In the genomic region with DNA sequence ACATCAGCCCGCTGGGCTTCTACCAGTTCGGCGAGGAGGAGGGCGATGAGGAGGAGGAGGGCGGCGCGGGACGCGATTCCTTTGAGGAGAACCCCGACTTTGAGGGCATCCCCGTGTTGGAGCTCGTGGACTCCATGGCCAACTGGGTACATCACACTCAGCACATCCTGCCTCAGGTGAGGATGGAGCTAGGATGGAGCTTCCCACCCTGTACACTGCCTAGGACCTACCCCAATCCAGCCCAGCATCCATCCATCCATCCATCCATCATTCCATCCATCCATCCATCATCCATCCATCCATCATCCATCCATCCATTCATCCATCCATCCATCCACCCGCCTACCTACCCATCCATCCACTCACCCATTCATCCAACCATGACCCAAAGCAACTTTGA, we compare ENCODE assay signal across 13 mouse cellular contexts. TPM values are rescaled to one million over a fixed set of nuclear protein-coding genes. Genes with fewer than 3 reads are reported as not detected.
DNase-seq lines count a peak whose midpoint lies in the region; ATAC-seq lines count a peak whose summit lies in the region.
"Had no signal": no experiment of that assay in that cellular context is flagged by ENCODE, and none has a peak within 500 bp of the region (broad histone marks: within the 10 kb centered on the region; RNA-seq: fewer than 3 reads in every experiment).

No protein-coding gene starts in this region.

- no peak for DNase-seq in heart, postnatal 14 days
- DNase-seq in lung, postnatal 25 days (ENCODE audit: low spot score) = no peak
- no peak for DNase-seq in hindbrain, embryonic 14.5 days (ENCODE audit: low spot score)
- DNase-seq in urinary bladder, postnatal 25 days (ENCODE audit: low spot score) = no peak
- no peak for DNase-seq in layer of hippocampus, adult 8-10 months (ENCODE audit: low spot score in 2 of 2)
- DNase-seq: cerebellum, adult 9-10 months; liver, embryonic 13.5 days; thymus, adult 18-20 months had no signal

- no peaks in the 10 kb centered on the region for H3K36me3 ChIP-seq in heart, embryonic 12.5 days
- H3K36me3 ChIP-seq in lung, embryonic 16.5 days (ENCODE audit: control insufficient read depth, insufficient read depth, low read length) = no peaks in the 10 kb centered on the region
- H3K36me3 ChIP-seq in hindbrain, embryonic 14.5 days (replicated peaks; ENCODE audit: control insufficient read depth, insufficient read depth) = no peaks in the 10 kb centered on the region
- H3K36me3 ChIP-seq in neural tube, embryonic 14.5 days (ENCODE audit: control insufficient read depth, insufficient read depth, low read length) = no peaks in the 10 kb centered on the region
- H3K36me3 ChIP-seq: liver, embryonic 13.5 days had no signal

- H3K4me2 ChIP-seq in heart, embryonic 12.5 days = no peak overlapping the region
- H3K4me2 ChIP-seq in lung, embryonic 16.5 days (ENCODE audit: low read depth, low read length) = 0 out of 2 replicates have a peak overlapping the region, but pooled peaks have one; percentile 17
- peak overlapping the region; percentile 31 for H3K4me2 ChIP-seq in hindbrain, embryonic 14.5 days (replicated peaks)
- 0 out of 2 replicates have a peak overlapping the region, but pooled peaks have one; percentile 16 for H3K4me2 ChIP-seq in neural tube, embryonic 14.5 days (ENCODE audit: low read depth, low read length)
- H3K4me2 ChIP-seq: liver, embryonic 13.5 days had no signal

- ATAC-seq in heart, embryonic 12.5 days (ENCODE audit: insufficient number of reproducible peaks, low FRiP score) = no peak
- no peak for ATAC-seq in lung, embryonic 16.5 days (ENCODE audit: low read depth)
- ATAC-seq in hindbrain, embryonic 14.5 days (ENCODE audit: low FRiP score) = no peak
- no peak for ATAC-seq in neural tube, embryonic 14.5 days (ENCODE audit: low read depth)

- peak overlapping the region; percentile 4; the same call in 1 of the 2 replicates for H3K4me3 ChIP-seq in heart, embryonic 12.5 days
- H3K4me3 ChIP-seq in lung, embryonic 16.5 days (ENCODE audit: low read length) = peak overlapping the region; percentile 4; the same call in 1 of the 2 replicates
- peak overlapping the region; percentile 7; the same call in 1 of the 2 replicates for H3K4me3 ChIP-seq in hindbrain, embryonic 14.5 days (replicated peaks; ENCODE audit: low read length)
- H3K4me3 ChIP-seq in neural tube, embryonic 14.5 days (ENCODE audit: low read depth, low read length) = no peak overlapping the region
- H3K4me3 ChIP-seq: erythroblast, embryonic 14.5 days; liver, embryonic 13.5 days had no signal

- 0 out of 2 replicates have a peak overlapping the region, but pooled peaks have one; percentile 2 for H3K9ac ChIP-seq in heart, embryonic 12.5 days
- no peak overlapping the region for H3K9ac ChIP-seq in lung, embryonic 16.5 days (ENCODE audit: low read length)
- no peak overlapping the region for H3K9ac ChIP-seq in hindbrain, embryonic 14.5 days
- H3K9ac ChIP-seq in neural tube, embryonic 14.5 days (replicated peaks; ENCODE audit: low read depth, low read length) = no peak overlapping the region
- H3K9ac ChIP-seq: liver, embryonic 13.5 days had no signal

- WGBS in heart, embryonic 12.5 days = 47% methylated on average over 13 of the region's 13 CpGs
- WGBS in lung, embryonic 16.5 days = 48% methylated on average over 13 of the region's 13 CpGs
- 51% methylated on average over 11 of the region's 13 CpGs for WGBS in hindbrain, embryonic 14.5 days
- 49% methylated on average over 13 of the region's 13 CpGs for WGBS in neural tube, embryonic 14.5 days

- no peaks in the 10 kb centered on the region for H3K4me1 ChIP-seq in heart, embryonic 12.5 days (replicated peaks)
- H3K4me1 ChIP-seq in lung, embryonic 16.5 days (replicated peaks; ENCODE audit: control insufficient read depth, insufficient read depth, low read length) = no peaks in the 10 kb centered on the region
- H3K4me1 ChIP-seq in hindbrain, embryonic 14.5 days (replicated peaks; ENCODE audit: control insufficient read depth, insufficient read depth, low read length) = no peaks in the 10 kb centered on the region
- H3K4me1 ChIP-seq in neural tube, embryonic 14.5 days (ENCODE audit: control insufficient read depth, insufficient read depth, low read length) = no peaks in the 10 kb centered on the region

- H3K27me3 ChIP-seq in heart, embryonic 12.5 days (replicated peaks) = peaks cover 49% of the 10 kb centered on the region
- peaks cover 31% of the 10 kb centered on the region for H3K27me3 ChIP-seq in lung, embryonic 16.5 days (ENCODE audit: control insufficient read depth, insufficient read depth, low read depth, low read length)
- H3K27me3 ChIP-seq in hindbrain, embryonic 14.5 days (ENCODE audit: control insufficient read depth, insufficient read depth, low read length) = peaks cover 31% of the 10 kb centered on the region
- peaks cover 10% of the 10 kb centered on the region for H3K27me3 ChIP-seq in neural tube, embryonic 14.5 days (ENCODE audit: control insufficient read depth, insufficient read depth, low read length)

- H3K9me3 ChIP-seq in heart, embryonic 12.5 days (replicated peaks) = peaks cover 10% of the 10 kb centered on the region; the same call in 1 of the 2 replicates
- no peaks in the 10 kb centered on the region for H3K9me3 ChIP-seq in lung, embryonic 16.5 days (ENCODE audit: control insufficient read depth, low read length)
- no peaks in the 10 kb centered on the region for H3K9me3 ChIP-seq in hindbrain, embryonic 14.5 days (ENCODE audit: control insufficient read depth, low read length)
- H3K9me3 ChIP-seq in neural tube, embryonic 14.5 days (ENCODE audit: control insufficient read depth, low read length) = no peaks in the 10 kb centered on the region
- H3K9me3 ChIP-seq: liver, embryonic 13.5 days had no signal

- intact Hi-C loops in heart, postnatal 14 days (cut with DNase I) = loop anchor here (10.0 kb wide), 1 partner anchor 139 kb away; no protein-coding TSS in a partner anchor

- no peak overlapping the region for H3K27ac ChIP-seq in heart, embryonic 12.5 days (ENCODE audit: poor library complexity, severe bottlenecking)
- H3K27ac ChIP-seq in lung, embryonic 16.5 days (ENCODE audit: low read length) = no peak overlapping the region
- H3K27ac ChIP-seq in hindbrain, embryonic 14.5 days = no peak overlapping the region
- H3K27ac ChIP-seq in neural tube, embryonic 14.5 days (ENCODE audit: low read depth, low read length) = no peak overlapping the region
- H3K27ac ChIP-seq: liver, embryonic 13.5 days had no signal

RNA-seq across cellular contexts. Expression of gene Dmwd, which starts 10.1 kb away (rescaled TPM):
- 15.4 and 15.5 TPM in 2 replicates for polyA plus RNA-seq in heart, embryonic 12.5 days (2016; fragmentation: Nextera tagmentation; extraction: Ambion mirVana)
- total RNA-seq in heart, postnatal 14 days (2021) = 10 to 100 TPM; 42.1 to 45.1 TPM
- 11.3 and 11.9 TPM in 2 replicates for polyA plus RNA-seq in lung, embryonic 16.5 days (2015; fragmentation: Nextera tagmentation; extraction: Ambion mirVana)
- 32.0 and 35.0 TPM in 2 replicates for polyA plus RNA-seq in hindbrain, embryonic 14.5 days (2014; fragmentation: Nextera tagmentation; extraction: Ambion mirVana)
- 30.2 and 35.2 TPM in 2 replicates for polyA plus RNA-seq in neural tube, embryonic 14.5 days (2014; fragmentation: Nextera tagmentation; extraction: Ambion mirVana)
- total RNA-seq in layer of hippocampus, adult 8-10 months (2022) = 100 to 1,000 TPM; 136 to 144 (median 141) TPM

RNA-seq across cellular contexts. Expression of gene Rsph6a, which starts 11.4 kb away (rescaled TPM):
- not detected in 2 replicates for polyA plus RNA-seq in heart, embryonic 12.5 days (2016; fragmentation: Nextera tagmentation; extraction: Ambion mirVana)
- not detected for total RNA-seq in heart, postnatal 14 days (2021)
- not detected in 2 replicates for polyA plus RNA-seq in lung, embryonic 16.5 days (2015; fragmentation: Nextera tagmentation; extraction: Ambion mirVana)
- polyA plus RNA-seq in hindbrain, embryonic 14.5 days (2014; fragmentation: Nextera tagmentation; extraction: Ambion mirVana) = 0.27 and 0.43 TPM in 2 replicates
- not detected in 2 replicates for polyA plus RNA-seq in neural tube, embryonic 14.5 days (2014; fragmentation: Nextera tagmentation; extraction: Ambion mirVana)
- total RNA-seq in layer of hippocampus, adult 8-10 months (2022) = under 1 TPM in 2 of 4 experiments, not detected in 2; 0.41 to 0.61 TPM
- polyA plus RNA-seq: erythroblast, embryonic 14.5 days; heart, postnatal 0 days; liver, embryonic 13.5 days had no signal

RNA-seq across cellular contexts. Expression of gene Dmpk, which starts 17.8 kb away (rescaled TPM):
- polyA plus RNA-seq in heart, embryonic 12.5 days (2016; fragmentation: Nextera tagmentation; extraction: Ambion mirVana) = 16.4 and 17.2 TPM in 2 replicates
- total RNA-seq in heart, postnatal 14 days (2021) = 100 to 1,000 TPM; 473 to 516 TPM
- polyA plus RNA-seq in lung, embryonic 16.5 days (2015; fragmentation: Nextera tagmentation; extraction: Ambion mirVana) = 28.7 and 29.3 TPM in 2 replicates
- 8.2 and 8.9 TPM in 2 replicates for polyA plus RNA-seq in hindbrain, embryonic 14.5 days (2014; fragmentation: Nextera tagmentation; extraction: Ambion mirVana)
- polyA plus RNA-seq in neural tube, embryonic 14.5 days (2014; fragmentation: Nextera tagmentation; extraction: Ambion mirVana) = 7.1 and 9.4 TPM in 2 replicates
- total RNA-seq in layer of hippocampus, adult 8-10 months (2022) = 10 to 100 TPM; 35.6 to 55.8 (median 45.3) TPM

RNA-seq across cellular contexts. Expression of gene Six5, which starts 28.5 kb away (rescaled TPM):
- polyA plus RNA-seq in heart, embryonic 12.5 days (2016; fragmentation: Nextera tagmentation; extraction: Ambion mirVana) = 7.1 and 7.2 TPM in 2 replicates
- total RNA-seq in heart, postnatal 14 days (2021) = 1 to 10 TPM; 9.0 to 9.1 TPM
- polyA plus RNA-seq in lung, embryonic 16.5 days (2015; fragmentation: Nextera tagmentation; extraction: Ambion mirVana) = 7.2 and 7.5 TPM in 2 replicates
- 2.3 and 2.5 TPM in 2 replicates for polyA plus RNA-seq in hindbrain, embryonic 14.5 days (2014; fragmentation: Nextera tagmentation; extraction: Ambion mirVana)
- polyA plus RNA-seq in neural tube, embryonic 14.5 days (2014; fragmentation: Nextera tagmentation; extraction: Ambion mirVana) = 1.3 and 2.4 TPM in 2 replicates
- 1 to 10 TPM; 2.0 to 3.7 (median 3.6) TPM for total RNA-seq in layer of hippocampus, adult 8-10 months (2022)

RNA-seq across cellular contexts. Expression of gene Sympk, which starts 41.7 kb away (rescaled TPM):
- 33.2 TPM in 2 replicates for polyA plus RNA-seq in heart, embryonic 12.5 days (2016; fragmentation: Nextera tagmentation; extraction: Ambion mirVana)
- 10 to 100 TPM; 64.6 to 66.5 TPM for total RNA-seq in heart, postnatal 14 days (2021)
- 27.4 and 27.5 TPM in 2 replicates for polyA plus RNA-seq in lung, embryonic 16.5 days (2015; fragmentation: Nextera tagmentation; extraction: Ambion mirVana)
- 18.7 and 18.8 TPM in 2 replicates for polyA plus RNA-seq in hindbrain, embryonic 14.5 days (2014; fragmentation: Nextera tagmentation; extraction: Ambion mirVana)
- polyA plus RNA-seq in neural tube, embryonic 14.5 days (2014; fragmentation: Nextera tagmentation; extraction: Ambion mirVana) = 16.8 and 16.9 TPM in 2 replicates
- total RNA-seq in layer of hippocampus, adult 8-10 months (2022) = 100 to 1,000 TPM; 100 to 113 (median 109) TPM
